Mouse (Mus musculus): ENCODE results near the gene Tenm4.

The Tenm4 gene

GRCm38 (mm10) chr7:96826672-96827071 is 655.6 kb downstream of the Tenm4 start:
- no peak for DNase-seq

GRCm38 (mm10) chr7:96832551-96832950 is 661.5 kb downstream of the Tenm4 start:
- DNase-seq, result peak; percentile 30

- no peak for DNase-seq
These were observed 662.0 kb downstream of the Tenm4 start for GRCm38 (mm10) chr7:96833012-96833411.

GRCm38 (mm10) chr7:96834681-96835289 is 663.7 kb downstream of the Tenm4 start:
- DNase-seq, result peak; percentile 29

GRCm38 (mm10) chr7:96835313-96835712 is 664.3 kb downstream of the Tenm4 start:
- no peak for DNase-seq

- DNase-seq, result no peak
These were observed 667.3 kb downstream of the Tenm4 start for GRCm38 (mm10) chr7:96838271-96838841.

- no peak for DNase-seq
These were observed 667.9 kb downstream of the Tenm4 start for GRCm38 (mm10) chr7:96838926-96839325.

- DNase-seq, result no peak
These were observed 668.5 kb downstream of the Tenm4 start for GRCm38 (mm10) chr7:96839586-96839985.

- DNase-seq, result no peak
These were observed 671.6 kb downstream of the Tenm4 start for GRCm38 (mm10) chr7:96842477-96843255.

- DNase-seq, result no peak
These were observed 673.3 kb downstream of the Tenm4 start for GRCm38 (mm10) chr7:96844104-96844894.

GRCm38 (mm10) chr7:96852781-96853180 is 681.7 kb downstream of the Tenm4 start:
- DNase-seq, result no peak

- DNase-seq, result no peak
These were observed 684.9 kb downstream of the Tenm4 start for GRCm38 (mm10) chr7:96855867-96856406.

GRCm38 (mm10) chr7:96856518-96856917 is 685.5 kb downstream of the Tenm4 start:
- no peak for DNase-seq

GRCm38 (mm10) chr7:96859077-96859476 is 688.0 kb downstream of the Tenm4 start:
- DNase-seq, result no peak

- no peak for DNase-seq
These were observed 688.6 kb downstream of the Tenm4 start for GRCm38 (mm10) chr7:96859684-96860083.

GRCm38 (mm10) chr7:96860650-96861049 is 689.6 kb downstream of the Tenm4 start:
- DNase-seq, result peak; percentile 17

GRCm38 (mm10) chr7:96864894-96865722 is 694.1 kb downstream of the Tenm4 start:
- peak; percentile 34 for DNase-seq

GRCm38 (mm10) chr7:96869079-96869810 is 698.2 kb downstream of the Tenm4 start:
- DNase-seq, result no peak

- DNase-seq, result no peak
These were observed 699.4 kb downstream of the Tenm4 start for GRCm38 (mm10) chr7:96870473-96870872.

GRCm38 (mm10) chr7:96871031-96871430 is 700.0 kb downstream of the Tenm4 start:
- DNase-seq, result no peak

Measured in embryo, embryonic 11 days (tissue).